15 mouse cellular contexts compared by ENCODE assay signal in genomic region chr13:98505489-98505857, GRCm38 (mm10). TPM values are rescaled to one million over a fixed set of nuclear protein-coding genes. Genes with fewer than 3 reads are reported as not detected.
DNase-seq lines count a peak whose midpoint lies in the region; ATAC-seq and TF ChIP-seq lines count a peak whose summit lies in the region.
"Had no signal": no experiment of that assay in that cellular context is flagged by ENCODE, and none has a peak within 500 bp of the region (broad histone marks: within the 10 kb centered on the region; RNA-seq: fewer than 3 reads in every experiment).

No protein-coding gene starts in this region.

- H3K79me2 ChIP-seq in myocyte (ENCODE audit: control insufficient read depth, insufficient read depth) = no peaks in the 10 kb centered on the region

- no peak overlapping the region for H3K4me3 ChIP-seq in lung, embryonic 16.5 days (ENCODE audit: low read length)
- no peak overlapping the region for H3K4me3 ChIP-seq in hindbrain, postnatal 0 days (ENCODE audit: low read length)
- H3K4me3 ChIP-seq in myocyte = no peak overlapping the region

- 11% methylated on average over 11 of the region's 11 CpGs for WGBS in lung, embryonic 16.5 days
- WGBS in hindbrain, postnatal 0 days = 7% methylated on average over 11 of the region's 11 CpGs

- DNase-seq in heart, adult 11 months = peak; percentile 60
- DNase-seq in heart, adult 18-20 months = no peak
- no peak for DNase-seq in lung, postnatal 36 days
- no peak for DNase-seq in hindbrain, postnatal 0 days (ENCODE audit: low spot score)
- DNase-seq in frontal cortex, postnatal 10 days (ENCODE audit: low spot score in 2 of 2) = no peak
- no peak for DNase-seq in T-cell, adult 2 months (ENCODE audit: low spot score)
- DNase-seq: cerebellum, postnatal 36 days; kidney, adult 9 months; lung, postnatal 14 days; thymus, adult 18-20 months had no signal

- no peaks in the 10 kb centered on the region for H3K36me3 ChIP-seq in lung, embryonic 16.5 days (ENCODE audit: control insufficient read depth, insufficient read depth, low read length)
- no peaks in the 10 kb centered on the region for H3K36me3 ChIP-seq in hindbrain, postnatal 0 days (ENCODE audit: insufficient read depth, low read length)
- no peaks in the 10 kb centered on the region for H3K36me3 ChIP-seq in myocyte (ENCODE audit: control insufficient read depth, insufficient read depth)

- no peak overlapping the region for H3K27ac ChIP-seq in lung, embryonic 16.5 days (ENCODE audit: low read length)
- no peak overlapping the region for H3K27ac ChIP-seq in hindbrain, postnatal 0 days

- H3K4me2 ChIP-seq in lung, embryonic 16.5 days (ENCODE audit: low read depth, low read length) = peak overlapping the region; percentile 72; the same call in 1 of the 2 replicates
- H3K4me2 ChIP-seq in hindbrain, postnatal 0 days (ENCODE audit: low read depth, low read length) = 0 out of 2 replicates have a peak overlapping the region, but pooled peaks have one; percentile 49
- peak overlapping the region; percentile 55 for H3K4me2 ChIP-seq in myocyte (ENCODE audit: low read depth)

- H3K4me1 ChIP-seq in lung, embryonic 16.5 days (replicated peaks; ENCODE audit: control insufficient read depth, insufficient read depth, low read length) = peaks cover 25% of the 10 kb centered on the region
- no peaks in the 10 kb centered on the region for H3K4me1 ChIP-seq in hindbrain, postnatal 0 days (ENCODE audit: insufficient read depth, low read length)

- no peak for TF ChIP-seq POLR2A in myocyte (IDR thresholded peaks at IDR 0.05; ENCODE audit: insufficient read length, low read depth)

- ATAC-seq in lung, embryonic 16.5 days (ENCODE audit: low read depth) = 0 out of 2 replicates have a peak, but pooled peaks have one; percentile 29
- no peak for ATAC-seq in hindbrain, postnatal 0 days

- TF ChIP-seq CTCF in hindbrain, postnatal 0 days (IDR thresholded peaks at IDR 0.05; ENCODE audit: low read depth) = no peak

- H3K9me3 ChIP-seq in lung, embryonic 16.5 days (ENCODE audit: control insufficient read depth, low read length) = no peaks in the 10 kb centered on the region
- H3K9me3 ChIP-seq in hindbrain, postnatal 0 days (ENCODE audit: low read length) = no peaks in the 10 kb centered on the region

- H3K27me3 ChIP-seq in lung, embryonic 16.5 days (ENCODE audit: control insufficient read depth, insufficient read depth, low read depth, low read length) = peaks cover 68% of the 10 kb centered on the region
- H3K27me3 ChIP-seq in hindbrain, postnatal 0 days (ENCODE audit: insufficient read depth, low read length) = peaks cover 47% of the 10 kb centered on the region
- H3K27me3 ChIP-seq in myocyte (ENCODE audit: control insufficient read depth, insufficient read depth, insufficient read length) = peaks cover 24% of the 10 kb centered on the region

- H3ac ChIP-seq in myocyte (ENCODE audit: control insufficient read depth, insufficient read length) = no peak overlapping the region

- H3K9ac ChIP-seq in lung, embryonic 16.5 days (ENCODE audit: low read length) = no peak overlapping the region
- no peak overlapping the region for H3K9ac ChIP-seq in hindbrain, postnatal 0 days (replicated peaks; ENCODE audit: low read length)

TF ChIP-seq in myocyte, 11 proteins besides CTCF, POLR2A, EP300 and RAD21:
- TF ChIP-seq POLR2AphosphoS2 (IDR thresholded peaks at IDR 0.05; ENCODE audit: insufficient read length, low read depth) (no peak), TCF12 (IDR thresholded peaks at IDR 0.05; ENCODE audit: insufficient read depth, poor library complexity, severe bottlenecking) (no peak), MYOG (IDR thresholded peaks at IDR 0.05; ENCODE audit: control insufficient read depth in 1 of 3, insufficient read depth in 1 of 3, insufficient read length in 2 of 3, low read depth in 2 of 3) (no peak), CEBPB (IDR thresholded peaks at IDR 0.05; ENCODE audit: insufficient read depth, poor library complexity, severe bottlenecking) (no peak), MAX (IDR thresholded peaks at IDR 0.05; ENCODE audit: low read depth) (no peak), E2F4 (IDR thresholded peaks at IDR 0.05; ENCODE audit: insufficient read depth) (no peak), SRF (IDR thresholded peaks at IDR 0.05; ENCODE audit: control insufficient read depth, insufficient read length, low read depth) (no peak), TCF3 (IDR thresholded peaks at IDR 0.05; ENCODE audit: insufficient read length, low read depth) (no peak), MYOD1 (IDR thresholded peaks at IDR 0.05; ENCODE audit: control insufficient read depth in 1 of 3, insufficient read length in 2 of 3, low read depth in 2 of 3) (no peak), REST (IDR thresholded peaks at IDR 0.05; ENCODE audit: insufficient read depth, insufficient read length) (no peak), USF1 (IDR thresholded peaks at IDR 0.05; ENCODE audit: low read depth) (no peak)
TF ChIP-seq in myocyte: peak in this region for 0.

RNA-seq across cellular contexts. Expression of gene Gm10320, which starts 13.7 kb away (rescaled TPM):
- not detected for total RNA-seq in heart, adult 18-20 months (2021)
- 1.2 and 1.8 TPM in 2 replicates for polyA plus RNA-seq in lung, embryonic 16.5 days (2015; fragmentation: Nextera tagmentation; extraction: Ambion mirVana)
- 0.52 TPM in 1 of 2 replicates, not detected in the other for total RNA-seq in hindbrain, postnatal 0 days (2014; rRNA removed)
- polyA plus RNA-seq in hindbrain, postnatal 0 days (2015; fragmentation: Nextera tagmentation; extraction: Ambion mirVana) = 0.72 and 0.74 TPM in 2 replicates
- polyA plus RNA-seq in myocyte (2012; fragmentation: generic; extraction: Trizol) = 1.8 TPM
- total RNA-seq: gastrocnemius, postnatal 14 days; layer of hippocampus, postnatal 10 days; left cerebral cortex, postnatal 36 days had no signal
